Mouse (Mus musculus): Measurements from ENCODE around the gene Alad.

- TF ChIP-seq POLR2A (IDR thresholded peaks at IDR 0.05; ENCODE audit: borderline replicate concordance, extremely low read depth, insufficient read depth, insufficient read length, poor library complexity, severe bottlenecking) (peak; percentile 27; the same call in 1 of the 2 replicates), CTCF (IDR thresholded peaks at IDR 0.05; ENCODE audit: borderline replicate concordance, extremely low read depth, insufficient read depth, insufficient read length) (no peak)
Measured at GRCm38 (mm10) chr4:62524651-62525488, 5.2 kb upstream of the Alad start, which contains the start of the genes Pole3 and 4933430I17Rik.

Data from brain, embryonic 14.5 days (tissue).